Mouse (Mus musculus): ENCODE measurements at regions not wholly inside any gene's neighbourhood (a gene's known extent, or its start where the extent isn't known, plus 50 kb on each side); places are given as distances from the start of the nearest gene placed in this dataset.

- TF ChIP-seq POLR2A (IDR thresholded peaks at IDR 0.05; ENCODE audit: insufficient read depth, low read depth, low read length) (no peak), CTCF (IDR thresholded peaks at IDR 0.05) (no peak)
- no peak overlapping the region for H3K27ac ChIP-seq
These were observed 181.6 kb upstream of the Dyrk2 start for GRCm38 (mm10) chr10:119051598-119051997.

GRCm38 (mm10) chr10:119050017-119050685, 180.1 kb upstream of the Dyrk2 start:
- intact Hi-C loops (cut with DNase I): no loop called here
- H3K36me3 ChIP-seq (ENCODE audit: control insufficient read depth, insufficient read depth, low read length): no peaks in the 10 kb centered on the region
- no peak for TF ChIP-seq EP300 (IDR thresholded peaks at IDR 0.05; ENCODE audit: insufficient read depth, low read depth, low read length)
- no peak for TF ChIP-seq POLR2A (IDR thresholded peaks at IDR 0.05; ENCODE audit: insufficient read depth, low read depth, low read length)
- peak; percentile 55 for TF ChIP-seq CTCF (IDR thresholded peaks at IDR 0.05)
- no peak overlapping the region for H3K9ac ChIP-seq (ENCODE audit: low read depth, low read length)
- no peaks in the 10 kb centered on the region for H3K79me2 ChIP-seq (replicated peaks; ENCODE audit: control insufficient read depth, insufficient read depth, low read length)
- 77% methylated on average over 18 of the region's 18 CpGs for WGBS
- no peak overlapping the region for H3K27ac ChIP-seq
- H3K4me1 ChIP-seq (ENCODE audit: control insufficient read depth, insufficient read depth, low read length): peaks cover 7% of the 10 kb centered on the region
- no peak for DNase-seq
- no peaks in the 10 kb centered on the region for H3K27me3 ChIP-seq (ENCODE audit: control insufficient read depth, insufficient read depth, low read length)
- no peak overlapping the region for H3K4me3 ChIP-seq

More at GRCm38 (mm10) chr10:119051598-119051997, 181.6 kb upstream of the Dyrk2 start:
- no peak overlapping the region for H3K9ac ChIP-seq (ENCODE audit: low read depth, low read length)
- no peaks in the 10 kb centered on the region for H3K36me3 ChIP-seq (ENCODE audit: control insufficient read depth, insufficient read depth, low read length)
- WGBS: 54% methylated on average over 2 of the region's 2 CpGs
- no peaks in the 10 kb centered on the region for H3K79me2 ChIP-seq (replicated peaks; ENCODE audit: control insufficient read depth, insufficient read depth, low read length)
- intact Hi-C loops (cut with DNase I): no loop called here
- no peaks in the 10 kb centered on the region for H3K27me3 ChIP-seq (ENCODE audit: control insufficient read depth, insufficient read depth, low read length)
- peaks cover 7% of the 10 kb centered on the region for H3K4me1 ChIP-seq (ENCODE audit: control insufficient read depth, insufficient read depth, low read length)
- DNase-seq: no peak
- no peak overlapping the region for H3K4me3 ChIP-seq

- H3K4me1 ChIP-seq (ENCODE audit: control insufficient read depth, insufficient read depth, low read length): peaks cover 6% of the 10 kb centered on the region
- H3K27ac ChIP-seq: no peak overlapping the region
- no peaks in the 10 kb centered on the region for H3K79me2 ChIP-seq (replicated peaks; ENCODE audit: control insufficient read depth, insufficient read depth, low read length)
- 62% methylated on average over 6 of the region's 6 CpGs for WGBS
- H3K27me3 ChIP-seq (ENCODE audit: control insufficient read depth, insufficient read depth, low read length): no peaks in the 10 kb centered on the region
- no peak overlapping the region for H3K9ac ChIP-seq (ENCODE audit: low read depth, low read length)
- intact Hi-C loops (cut with DNase I): no loop called here
- no peak overlapping the region for H3K4me3 ChIP-seq
- H3K36me3 ChIP-seq (ENCODE audit: control insufficient read depth, insufficient read depth, low read length): no peaks in the 10 kb centered on the region
- no peak for TF ChIP-seq POLR2A (IDR thresholded peaks at IDR 0.05; ENCODE audit: insufficient read depth, low read depth, low read length)
- TF ChIP-seq CTCF (IDR thresholded peaks at IDR 0.05): no peak
- no peak for DNase-seq
These were observed 178.8 kb upstream of the Dyrk2 start for GRCm38 (mm10) chr10:119048643-119049420.

- Histone ChIP-seq H3K27ac (no peak overlapping the region), H3K79me2 (replicated peaks; ENCODE audit: control insufficient read depth, insufficient read depth, low read length) (no peaks in the 10 kb centered on the region), H3K4me3 (no peak overlapping the region), H3K9ac (ENCODE audit: low read depth, low read length) (no peak overlapping the region), H3K27me3 (ENCODE audit: control insufficient read depth, insufficient read depth, low read length) (no peaks in the 10 kb centered on the region), H3K36me3 (ENCODE audit: control insufficient read depth, insufficient read depth, low read length) (no peaks in the 10 kb centered on the region; the same call in 1 of the 2 replicates), H3K4me1 (ENCODE audit: control insufficient read depth, insufficient read depth, low read length) (peaks cover 3% of the 10 kb centered on the region)
- intact Hi-C loops (cut with DNase I): no loop called here
- DNase-seq: peak in 1 of 2 experiments; percentile 19
- WGBS: 80% methylated on average over 13 of the region's 13 CpGs
- TF ChIP-seq CTCF (IDR thresholded peaks at IDR 0.05) (no peak), POLR2A (IDR thresholded peaks at IDR 0.05; ENCODE audit: insufficient read depth, low read depth, low read length) (no peak), EP300 (IDR thresholded peaks at IDR 0.05; ENCODE audit: insufficient read depth, low read depth, low read length) (no peak)
These were observed 175.1 kb upstream of the Dyrk2 start for GRCm38 (mm10) chr10:119045059-119045458.

GRCm38 (mm10) chr10:119043069-119043468, 173.1 kb upstream of the Dyrk2 start:
- no peak for DNase-seq
- TF ChIP-seq CTCF (IDR thresholded peaks at IDR 0.05) (no peak), POLR2A (IDR thresholded peaks at IDR 0.05; ENCODE audit: insufficient read depth, low read depth, low read length) (no peak), EP300 (IDR thresholded peaks at IDR 0.05; ENCODE audit: insufficient read depth, low read depth, low read length) (no peak)
- Histone ChIP-seq H3K27ac (no peak overlapping the region), H3K4me3 (no peak overlapping the region), H3K4me1 (ENCODE audit: control insufficient read depth, insufficient read depth, low read length) (peaks cover 6% of the 10 kb centered on the region), H3K36me3 (ENCODE audit: control insufficient read depth, insufficient read depth, low read length) (no peaks in the 10 kb centered on the region; the same call in 1 of the 2 replicates), H3K27me3 (ENCODE audit: control insufficient read depth, insufficient read depth, low read length) (no peaks in the 10 kb centered on the region), H3K79me2 (replicated peaks; ENCODE audit: control insufficient read depth, insufficient read depth, low read length) (no peaks in the 10 kb centered on the region), H3K9ac (ENCODE audit: low read depth, low read length) (no peak overlapping the region)
- intact Hi-C loops (cut with DNase I): no loop called here
- 86% methylated on average over 7 of the region's 7 CpGs for WGBS

GRCm38 (mm10) chr10:119040205-119040604, 170.2 kb upstream of the Dyrk2 start:
- TF ChIP-seq CTCF (IDR thresholded peaks at IDR 0.05) (no peak), EP300 (IDR thresholded peaks at IDR 0.05; ENCODE audit: insufficient read depth, low read depth, low read length) (no peak), POLR2A (IDR thresholded peaks at IDR 0.05; ENCODE audit: insufficient read depth, low read depth, low read length) (no peak)
- Histone ChIP-seq H3K27ac (peak overlapping the region; percentile 66), H3K27me3 (ENCODE audit: control insufficient read depth, insufficient read depth, low read length) (no peaks in the 10 kb centered on the region), H3K4me3 (no peak overlapping the region), H3K36me3 (ENCODE audit: control insufficient read depth, insufficient read depth, low read length) (no peaks in the 10 kb centered on the region; the same call in 1 of the 2 replicates), H3K79me2 (replicated peaks; ENCODE audit: control insufficient read depth, insufficient read depth, low read length) (no peaks in the 10 kb centered on the region), H3K9ac (ENCODE audit: low read depth, low read length) (no peak overlapping the region), H3K4me1 (ENCODE audit: control insufficient read depth, insufficient read depth, low read length) (peaks cover 6% of the 10 kb centered on the region)
- WGBS: 22% methylated on average over 4 of the region's 4 CpGs
- no peak for DNase-seq
- intact Hi-C loops (cut with DNase I): no loop called here

Measured in heart, adult 2 months (tissue).